Mouse (Mus musculus) right cerebral cortex, adult 18-20 months (tissue): ENCODE measurements around the gene Dbt.

Source experiments
- DNase-seq: peaks from one replicate; pipeline ENCODE4 v3.0.0; 2022; ENCODE audit warnings: mixed read lengths

The Dbt gene

GRCm38 (mm10) chr3:116512904-116513716 is at the start of gene Dbt:
Gene Dbt, plus strand, starts transcription at chr3:116513070.
- peak; percentile 94 for DNase-seq

- no peak for DNase-seq
Observed at GRCm38 (mm10) chr3:116464318-116464717, 48.6 kb upstream of the Dbt start.

- DNase-seq: no peak
Observed at GRCm38 (mm10) chr3:116465709-116466108, 47.2 kb upstream of the Dbt start.

- DNase-seq: peak; percentile 49
Observed at GRCm38 (mm10) chr3:116474602-116475001, 38.3 kb upstream of the Dbt start.

- DNase-seq: no peak
Observed at GRCm38 (mm10) chr3:116476686-116477298, 36.1 kb upstream of the Dbt start.

GRCm38 (mm10) chr3:116477351-116477750 is 35.5 kb upstream of the Dbt start:
- no peak for DNase-seq

GRCm38 (mm10) chr3:116480119-116480518 is 32.8 kb upstream of the Dbt start:
- DNase-seq: no peak

- DNase-seq: no peak
Observed at GRCm38 (mm10) chr3:116480937-116481336, 31.9 kb upstream of the Dbt start.

- DNase-seq: no peak
Observed at GRCm38 (mm10) chr3:116482724-116483123, 30.1 kb upstream of the Dbt start.

GRCm38 (mm10) chr3:116483271-116483670 is 29.6 kb upstream of the Dbt start:
- no peak for DNase-seq

- DNase-seq: no peak
Observed at GRCm38 (mm10) chr3:116490920-116491319, 21.9 kb upstream of the Dbt start.

GRCm38 (mm10) chr3:116491923-116492454 is 20.9 kb upstream of the Dbt start:
- DNase-seq: no peak

GRCm38 (mm10) chr3:116493658-116494057 is 19.2 kb upstream of the Dbt start:
- DNase-seq: no peak

GRCm38 (mm10) chr3:116495671-116496070 is 17.2 kb upstream of the Dbt start:
- DNase-seq: no peak

- DNase-seq: peak; percentile 98
Observed at GRCm38 (mm10) chr3:116507772-116508351, 5.0 kb upstream of the Dbt start, which contains the start of gene Rtca. Gene Rtca, minus strand, starts transcription at chr3:116508208.

- DNase-seq: no peak
Observed at GRCm38 (mm10) chr3:116512151-116512903, 543 bp upstream of the Dbt start.

GRCm38 (mm10) chr3:116520141-116520761 is 7.4 kb downstream of the Dbt start:
- no peak for DNase-seq

- no peak for DNase-seq
Observed at GRCm38 (mm10) chr3:116529741-116530140, 16.9 kb downstream of the Dbt start.

- peak; percentile 47 for DNase-seq
Observed at GRCm38 (mm10) chr3:116530826-116531225, 18.0 kb downstream of the Dbt start.

GRCm38 (mm10) chr3:116536428-116537199 is 23.7 kb downstream of the Dbt start:
- no peak for DNase-seq

GRCm38 (mm10) chr3:116537200-116537573 is 24.3 kb downstream of the Dbt start:
- DNase-seq: no peak

- no peak for DNase-seq
Observed at GRCm38 (mm10) chr3:116542070-116542469, 29.2 kb downstream of the Dbt start.
